Mouse (Mus musculus): ENCODE results near the gene Dapk2.

Gene Dapk2

GRCm38 (mm10) chr9:66307341-66307740, 149.3 kb downstream of the Dapk2 start:
- DNase-seq (ENCODE audit: low spot score in 2 of 2) = no peak

GRCm38 (mm10) chr9:66308741-66309140, 150.7 kb downstream of the Dapk2 start:
- no peak for DNase-seq (ENCODE audit: low spot score in 2 of 2)

GRCm38 (mm10) chr9:66311458-66311857, 153.4 kb downstream of the Dapk2 start:
- no peak for DNase-seq (ENCODE audit: low spot score in 2 of 2)

- peak in 1 of 2 experiments; percentile 30 for DNase-seq (ENCODE audit: low spot score in 2 of 2)
Observed at GRCm38 (mm10) chr9:66316603-66317002, 158.6 kb downstream of the Dapk2 start.
